Mouse (Mus musculus) cortical plate, adult 2 months (tissue): ENCODE measurements at regions not wholly inside any gene's neighbourhood (a gene's known extent, or its start where the extent isn't known, plus 50 kb on each side); places are given as distances from the start of the nearest gene placed in this dataset.

Experiments
- H3K27ac ChIP-seq: fragments of 200-500 bp; 2 replicates; pipeline ENCODE4 v1.5.1; 2012; ENCODE audit warnings: low read length, control low read depth, inconsistent platforms; ENCODE audit not compliant: insufficient read depth
- H3K4me1 ChIP-seq: fragments of 200-500 bp; 2 replicates; pipeline ENCODE4 v1.6.1; 2011; ENCODE audit warnings: low read length; ENCODE audit not compliant: control insufficient read depth, insufficient read depth
- H3K4me3 ChIP-seq: fragments of 200-500 bp; 2 replicates; pipeline ENCODE4 v1.5.1; 2011; ENCODE audit warnings: mild to moderate bottlenecking, low read length, control low read depth; ENCODE audit not compliant: insufficient read depth
- CTCF ChIP-seq: fragments of 200-500 bp; IDR thresholded peaks from 2 replicates; pipeline ENCODE4 v1.5.1; 2011; ENCODE audit warnings: mild to moderate bottlenecking, control low read depth, low read length; ENCODE audit not compliant: insufficient read depth; ENCODE audit errors: extremely low read depth
- POLR2A ChIP-seq: fragments of 200-500 bp; IDR thresholded peaks from 2 replicates; pipeline ENCODE4 v1.6.1; 2011; ENCODE audit warnings: mild to moderate bottlenecking, low read length, control low read depth; ENCODE audit not compliant: insufficient read depth; ENCODE audit errors: extremely low read depth

DNA sequence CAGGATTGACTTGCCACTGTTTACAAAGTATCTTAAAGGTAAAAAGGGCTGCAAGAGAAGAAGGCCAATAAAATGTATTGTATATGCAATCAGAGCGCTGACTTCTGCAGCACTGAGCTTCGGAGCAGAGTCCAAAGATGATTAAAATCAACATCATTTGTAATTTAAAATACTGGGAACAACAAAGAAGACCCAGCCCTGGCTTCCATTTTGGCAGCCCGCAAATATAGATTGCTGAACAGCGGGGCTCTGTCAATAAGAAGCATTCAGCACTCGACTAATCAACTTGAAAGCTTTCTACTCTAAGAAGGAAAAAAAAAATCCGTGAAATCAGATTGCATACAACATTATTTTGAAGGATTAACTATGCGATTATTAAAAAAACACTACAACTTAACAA is 348.9 kb upstream of the Nudt12 start:
- Histone ChIP-seq H3K27ac (no peak overlapping the region), H3K4me3 (no peak overlapping the region), H3K4me1 (no peaks in the 10 kb centered on the region)
- TF ChIP-seq POLR2A, result no peak
- TF ChIP-seq CTCF, result no peak

DNA sequence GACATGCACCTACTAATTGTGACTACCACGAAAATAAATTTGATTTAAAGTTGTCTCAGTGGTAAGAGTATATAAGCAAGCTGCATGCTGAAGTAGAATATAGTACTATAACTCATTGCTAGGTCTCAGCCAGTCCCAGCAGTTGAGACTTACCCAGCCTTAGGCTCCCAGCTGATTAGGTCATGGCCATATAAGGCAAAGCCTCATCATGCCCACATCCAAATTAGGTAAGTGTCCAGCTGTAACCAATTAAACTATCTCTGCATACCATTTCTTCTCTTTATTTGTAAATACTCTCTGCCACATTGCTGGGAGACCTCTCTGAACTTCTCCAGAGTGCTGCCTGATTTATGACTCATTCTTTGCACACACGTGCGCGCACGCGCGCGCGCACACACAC is 347.9 kb upstream of the Nudt12 start:
- H3K4me1 ChIP-seq, result no peaks in the 10 kb centered on the region
- H3K4me3 ChIP-seq, result no peak overlapping the region
- no peak overlapping the region for H3K27ac ChIP-seq
- TF ChIP-seq CTCF (no peak), POLR2A (no peak)

DNA sequence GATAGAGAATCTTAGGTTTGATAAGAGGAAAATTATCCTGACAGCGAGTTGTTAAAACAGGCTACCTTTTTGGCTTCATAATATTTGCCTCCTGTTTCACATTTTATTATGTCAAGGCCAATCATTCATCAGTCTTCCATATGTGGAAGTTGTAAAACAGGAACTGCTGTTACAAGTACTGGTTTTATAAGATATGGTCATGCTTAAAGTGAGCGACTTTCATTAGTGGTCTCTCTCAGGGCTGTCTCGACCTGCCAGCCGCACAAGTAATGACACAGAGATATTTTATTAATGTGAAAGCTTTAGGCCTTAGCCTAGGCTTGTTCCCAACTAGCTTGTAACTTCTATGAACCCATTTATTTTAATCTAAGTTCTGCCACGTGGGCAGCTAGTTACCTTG is 346.3 kb upstream of the Nudt12 start:
- no peaks in the 10 kb centered on the region for H3K4me1 ChIP-seq
- TF ChIP-seq CTCF (no peak), POLR2A (no peak)
- no peak overlapping the region for H3K4me3 ChIP-seq
- H3K27ac ChIP-seq, result no peak overlapping the region

DNA sequence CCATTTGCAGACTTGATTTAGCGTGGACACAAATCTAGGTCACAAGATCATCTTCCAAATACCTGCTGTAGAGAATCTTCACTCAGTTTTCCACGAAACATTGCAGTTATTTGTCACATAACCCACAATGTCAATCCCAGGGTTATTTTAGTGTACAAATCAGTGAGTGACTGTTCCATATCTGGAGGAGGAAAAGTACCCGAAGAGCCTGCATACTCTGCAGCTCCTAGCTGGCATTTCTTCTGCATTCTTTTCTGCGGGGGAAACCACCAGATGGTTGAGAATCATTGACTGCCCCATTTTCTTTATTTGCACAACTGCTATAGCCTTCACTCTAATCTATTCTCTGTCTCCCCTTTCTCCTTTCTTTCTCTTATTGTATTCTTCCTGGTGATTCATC is 332.4 kb upstream of the Nudt12 start:
- Histone ChIP-seq H3K4me1 (no peaks in the 10 kb centered on the region), H3K27ac (no peak overlapping the region), H3K4me3 (no peak overlapping the region)
- TF ChIP-seq POLR2A, result no peak
- no peak for TF ChIP-seq CTCF

DNA sequence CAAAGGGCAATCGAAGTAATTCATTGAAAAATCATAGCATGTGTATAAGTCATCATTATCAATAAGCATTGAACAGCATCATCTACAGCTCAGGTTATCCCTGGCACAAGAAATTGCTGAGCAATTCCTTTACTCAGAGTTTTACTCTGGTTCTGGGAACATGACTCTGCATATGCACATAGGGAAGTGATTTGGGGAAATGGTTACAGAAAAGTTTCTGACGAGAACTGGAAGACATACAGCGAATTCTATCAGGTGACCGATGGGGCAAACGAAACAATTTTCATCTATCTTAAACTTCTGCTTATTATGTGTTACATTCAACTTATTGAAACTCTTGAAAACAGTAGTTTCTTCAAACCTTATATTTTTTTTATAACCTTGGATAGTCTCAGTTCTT is 284.8 kb upstream of the Nudt12 start:
- H3K4me3 ChIP-seq, result no peak overlapping the region
- no peak overlapping the region for H3K27ac ChIP-seq
- TF ChIP-seq CTCF (no peak), POLR2A (no peak)
- no peaks in the 10 kb centered on the region for H3K4me1 ChIP-seq

DNA sequence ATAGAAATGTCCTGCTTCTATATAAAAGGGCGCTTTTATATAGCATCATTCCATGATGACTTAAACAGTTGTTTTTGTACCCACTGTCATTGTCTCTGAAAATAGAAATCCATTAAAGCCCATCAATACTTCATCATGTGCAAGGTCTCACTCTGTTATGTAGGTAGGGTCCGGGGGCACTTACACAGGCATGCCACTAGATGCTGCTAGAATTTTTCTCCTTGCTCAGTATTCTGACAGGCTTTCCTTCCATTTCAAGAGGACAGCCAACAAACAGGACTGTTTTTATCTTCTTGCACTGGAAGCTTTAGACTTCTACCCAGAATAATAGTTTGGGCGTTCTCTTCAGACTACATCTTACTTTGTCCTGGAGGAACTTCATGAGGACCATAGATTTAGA is 268.2 kb upstream of the Nudt12 start:
- Histone ChIP-seq H3K27ac (no peak overlapping the region), H3K4me3 (no peak overlapping the region), H3K4me1 (no peaks in the 10 kb centered on the region)
- TF ChIP-seq CTCF (peak; percentile 44; the same call in 1 of the 2 replicates), POLR2A (no peak)

DNA sequence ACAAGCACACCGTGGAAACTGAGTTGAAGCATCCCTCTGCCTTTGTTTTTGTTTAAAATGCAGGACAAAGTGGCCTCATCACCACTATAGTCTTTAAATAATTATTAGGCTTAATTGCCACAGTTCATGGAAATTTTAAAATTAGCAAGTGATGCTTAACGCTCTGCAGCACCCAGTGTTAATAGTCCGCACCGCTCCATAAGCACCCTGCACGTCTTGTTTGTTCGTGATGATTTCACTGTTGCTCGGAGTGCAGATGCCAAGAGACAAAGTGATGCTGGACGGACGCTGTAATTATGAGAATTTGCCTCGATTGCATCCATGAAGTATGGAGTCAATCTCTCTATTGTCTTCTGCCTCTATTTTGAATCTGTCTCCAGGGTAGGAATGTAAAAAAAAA is 266.6 kb upstream of the Nudt12 start:
- H3K4me3 ChIP-seq, result no peak overlapping the region
- H3K4me1 ChIP-seq, result no peaks in the 10 kb centered on the region
- TF ChIP-seq POLR2A (no peak), CTCF (no peak)
- no peak overlapping the region for H3K27ac ChIP-seq

DNA sequence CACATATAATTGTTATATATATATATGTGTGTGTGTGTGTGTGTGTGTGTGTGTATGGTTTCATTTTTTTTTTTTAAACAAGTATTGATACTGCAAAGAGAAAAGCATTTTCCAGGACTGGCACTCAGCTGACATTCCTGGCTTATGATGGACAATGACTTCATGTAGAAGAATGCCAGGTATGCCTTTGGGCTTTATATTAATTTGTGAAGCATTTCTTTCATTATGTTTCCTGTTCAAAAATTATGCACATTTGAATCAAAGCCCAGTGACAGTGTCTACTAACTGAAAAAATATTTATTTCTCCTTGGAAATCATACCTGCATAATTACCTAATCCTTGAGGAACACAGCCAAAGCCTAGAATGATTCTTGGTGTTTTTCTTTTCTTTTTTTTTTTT is 256.4 kb upstream of the Nudt12 start:
- Histone ChIP-seq H3K4me3 (no peak overlapping the region), H3K27ac (no peak overlapping the region), H3K4me1 (no peaks in the 10 kb centered on the region)
- no peak for TF ChIP-seq POLR2A
- no peak for TF ChIP-seq CTCF

DNA sequence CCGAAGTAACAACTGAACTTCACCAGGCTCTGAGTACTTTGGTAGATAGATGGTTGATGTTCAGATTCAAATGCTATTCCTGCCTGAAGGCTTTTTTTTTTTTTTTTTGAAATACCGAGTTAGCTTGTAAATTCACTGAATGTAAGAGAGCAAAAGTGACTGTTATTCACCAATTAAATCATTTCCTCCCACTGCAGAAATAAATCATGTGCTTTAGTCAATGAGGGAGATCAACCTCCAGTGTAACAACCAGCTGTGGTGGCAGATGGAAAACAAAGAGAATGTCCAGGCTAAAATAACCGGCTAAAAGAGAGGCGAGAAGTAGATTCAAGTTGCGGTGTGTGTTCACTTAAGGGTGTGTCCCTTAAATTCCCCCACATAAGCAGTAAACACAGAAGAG is 235.8 kb upstream of the Nudt12 start:
- Histone ChIP-seq H3K27ac (no peak overlapping the region), H3K4me3 (no peak overlapping the region), H3K4me1 (no peaks in the 10 kb centered on the region)
- no peak for TF ChIP-seq POLR2A
- no peak for TF ChIP-seq CTCF

DNA sequence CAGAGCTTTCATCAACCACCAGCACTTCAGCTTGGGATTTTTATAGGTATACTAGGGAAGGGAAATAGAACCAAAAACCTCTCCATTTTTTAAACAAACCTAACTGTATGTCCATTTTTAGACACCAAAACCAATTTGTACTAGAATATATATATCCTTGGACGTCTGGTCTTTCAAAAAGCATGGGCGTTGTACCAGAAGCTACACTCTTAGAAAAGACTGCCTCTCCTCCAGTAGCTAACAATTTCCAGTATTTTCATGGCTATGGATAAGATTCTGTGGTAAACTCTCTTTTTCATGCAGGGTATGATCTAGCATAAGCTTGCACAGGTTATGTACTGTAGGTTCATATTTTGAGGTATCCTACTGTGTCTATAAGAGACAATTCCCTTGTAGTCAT is 219.1 kb upstream of the Nudt12 start:
- no peak overlapping the region for H3K27ac ChIP-seq
- H3K4me3 ChIP-seq, result no peak overlapping the region
- TF ChIP-seq CTCF, result no peak
- TF ChIP-seq POLR2A, result no peak
- H3K4me1 ChIP-seq, result no peaks in the 10 kb centered on the region
